Mouse (Mus musculus): ENCODE data around the gene Fam20a.

The Fam20a gene

GRCm38 (mm10) chr11:109716981-109717380 lies 5.1 kb downstream of the Fam20a start:
- no peak for DNase-seq (ENCODE audit: low spot score in 2 of 2)

GRCm38 (mm10) chr11:109715311-109715781 lies 6.7 kb downstream of the Fam20a start:
- DNase-seq (ENCODE audit: low spot score in 2 of 2): no peak

- DNase-seq (ENCODE audit: low spot score in 2 of 2): no peak
Measured at GRCm38 (mm10) chr11:109714341-109715247, 7.5 kb downstream of the Fam20a start.

GRCm38 (mm10) chr11:109709501-109709900 lies 12.6 kb downstream of the Fam20a start:
- DNase-seq (ENCODE audit: low spot score in 2 of 2): no peak

GRCm38 (mm10) chr11:109708786-109709185 lies 13.3 kb downstream of the Fam20a start:
- DNase-seq (ENCODE audit: low spot score in 2 of 2): no peak

- no peak for DNase-seq (ENCODE audit: low spot score in 2 of 2)
Measured at GRCm38 (mm10) chr11:109707442-109707841, 14.6 kb downstream of the Fam20a start.

- DNase-seq (ENCODE audit: low spot score in 2 of 2): no peak
Measured at GRCm38 (mm10) chr11:109706586-109706985, 15.5 kb downstream of the Fam20a start.

- no peak for DNase-seq (ENCODE audit: low spot score in 2 of 2)
Measured at GRCm38 (mm10) chr11:109706055-109706412, 16.0 kb downstream of the Fam20a start.

GRCm38 (mm10) chr11:109705336-109706054 lies 16.6 kb downstream of the Fam20a start:
- no peak for DNase-seq (ENCODE audit: low spot score in 2 of 2)

GRCm38 (mm10) chr11:109704311-109705205 lies 17.5 kb downstream of the Fam20a start:
- DNase-seq (ENCODE audit: low spot score in 2 of 2): no peak

GRCm38 (mm10) chr11:109703845-109704244 lies 18.2 kb downstream of the Fam20a start:
- no peak for DNase-seq (ENCODE audit: low spot score in 2 of 2)

- DNase-seq (ENCODE audit: low spot score in 2 of 2): no peak
Measured at GRCm38 (mm10) chr11:109702031-109702815, 19.9 kb downstream of the Fam20a start.

GRCm38 (mm10) chr11:109700761-109701160 lies 21.3 kb downstream of the Fam20a start:
- DNase-seq (ENCODE audit: low spot score in 2 of 2): no peak

- DNase-seq (ENCODE audit: low spot score in 2 of 2): no peak
Measured at GRCm38 (mm10) chr11:109699784-109700183, 22.3 kb downstream of the Fam20a start.

GRCm38 (mm10) chr11:109698740-109699139 lies 23.3 kb downstream of the Fam20a start:
- DNase-seq (ENCODE audit: low spot score in 2 of 2): no peak

GRCm38 (mm10) chr11:109697089-109697643 lies 24.9 kb downstream of the Fam20a start:
- no peak for DNase-seq (ENCODE audit: low spot score in 2 of 2)

GRCm38 (mm10) chr11:109696519-109696918 lies 25.6 kb downstream of the Fam20a start:
- no peak for DNase-seq (ENCODE audit: low spot score in 2 of 2)

- DNase-seq (ENCODE audit: low spot score in 2 of 2): no peak
Measured at GRCm38 (mm10) chr11:109692737-109693136, 29.3 kb downstream of the Fam20a start.

- no peak for DNase-seq (ENCODE audit: low spot score in 2 of 2)
Measured at GRCm38 (mm10) chr11:109689539-109689938, 32.5 kb downstream of the Fam20a start.

GRCm38 (mm10) chr11:109682221-109682620 lies 39.9 kb downstream of the Fam20a start:
- no peak for DNase-seq (ENCODE audit: low spot score in 2 of 2)

- DNase-seq (ENCODE audit: low spot score in 2 of 2): no peak
Measured at GRCm38 (mm10) chr11:109681556-109681955, 40.5 kb downstream of the Fam20a start.
